Mouse (Mus musculus) G1E-ER4 (cell line): ENCODE data around the gene Speer4f2. TPM values are rescaled to one million over a fixed set of nuclear protein-coding genes. Genes with fewer than 3 reads are reported as not detected.
"Not testable (repeated sequence)": the region's sequence is repeated elsewhere in the genome, so short reads cannot be mapped to it uniquely, and the experiment has no call there.

Experiments used
- GATA1 ChIP-seq: IDR thresholded peaks from one replicate; pipeline ENCODE4 v1.8.0; 2012; ENCODE audit warnings: low read length, inconsistent platforms
- polyA plus RNA-seq: library from polyadenylated mRNA; stranded (reverse); fragments of >175 nt; gene quantifications from 2 replicates; pipeline ENCODE4 v1.2.3, GENCODE M21; 2012

Gene Speer4f2
- not detected in 2 replicates for polyA plus RNA-seq

DNA sequence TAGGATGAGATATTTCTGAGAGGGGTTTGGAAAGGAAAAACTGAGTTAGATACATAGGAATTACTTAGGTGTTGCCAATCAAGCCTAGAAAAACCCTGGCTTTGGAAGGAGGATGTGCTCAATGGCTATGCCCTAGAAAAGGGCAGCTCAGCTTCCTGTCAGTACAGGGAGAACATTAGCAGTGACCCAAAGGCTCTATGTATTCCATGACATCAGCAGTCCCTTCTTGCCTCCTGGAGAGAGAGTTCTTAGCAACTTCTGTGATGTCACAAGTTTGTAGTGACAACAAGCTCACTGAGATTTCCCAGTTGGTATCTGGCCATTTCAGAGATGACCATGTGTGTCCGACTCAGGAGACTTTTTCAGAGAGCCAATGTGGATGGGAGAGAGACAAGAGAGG, at the start of gene Speer4f2:
TSS of gene Speer4f2 (plus strand) at position 301 of the 400 bp plus-strand sequence.
- not testable (repeated sequence) for TF ChIP-seq GATA1

DNA sequence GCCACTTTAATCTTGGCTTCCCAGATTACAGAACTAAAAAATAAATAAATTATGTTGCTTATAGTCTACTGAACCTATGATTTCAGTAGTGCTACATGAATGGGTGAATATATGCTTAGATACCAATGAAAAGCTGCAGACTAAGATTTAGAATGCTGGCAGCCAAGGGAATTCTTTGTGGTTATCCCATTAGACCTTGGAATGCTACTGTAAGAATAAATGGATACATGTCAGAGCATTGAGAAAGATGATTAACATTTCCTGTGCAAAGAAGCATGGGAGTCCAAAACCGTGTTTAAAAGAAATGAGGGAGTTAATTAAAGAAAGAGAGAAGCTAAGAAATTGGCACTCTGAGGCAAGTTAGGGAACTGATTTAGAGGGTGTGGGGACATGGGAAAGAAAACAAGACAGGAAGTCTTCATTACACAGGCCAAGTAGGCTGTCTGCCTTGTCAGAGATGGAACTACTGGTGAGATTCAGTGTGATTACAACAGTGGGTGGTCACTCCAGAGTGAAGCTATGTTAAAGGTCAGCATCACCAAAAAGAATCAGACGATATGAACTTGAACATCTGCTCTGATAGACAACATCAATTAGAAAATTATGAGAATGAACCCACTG, 43.9 kb upstream of the Speer4f2 start:
- no peak for TF ChIP-seq GATA1

DNA sequence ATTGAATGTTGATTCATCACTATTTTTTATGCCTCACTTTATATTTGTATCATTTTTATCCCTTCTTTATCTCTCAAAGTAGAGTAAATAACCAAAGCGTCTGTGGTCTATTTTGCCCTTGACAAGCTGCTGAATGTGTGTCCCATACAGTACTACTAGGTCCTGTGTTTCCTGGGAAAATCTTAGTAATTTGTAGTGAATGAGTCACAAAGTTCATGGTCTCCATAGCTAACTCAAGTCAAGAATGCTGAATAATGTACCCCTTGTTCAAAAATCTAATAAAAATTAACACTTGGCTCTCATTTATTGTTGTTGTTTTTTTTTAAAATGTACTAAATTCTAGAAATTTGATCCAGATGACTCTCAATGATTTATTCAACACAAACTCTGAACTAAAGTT, 38.1 kb upstream of the Speer4f2 start:
- TF ChIP-seq GATA1 = no peak

DNA sequence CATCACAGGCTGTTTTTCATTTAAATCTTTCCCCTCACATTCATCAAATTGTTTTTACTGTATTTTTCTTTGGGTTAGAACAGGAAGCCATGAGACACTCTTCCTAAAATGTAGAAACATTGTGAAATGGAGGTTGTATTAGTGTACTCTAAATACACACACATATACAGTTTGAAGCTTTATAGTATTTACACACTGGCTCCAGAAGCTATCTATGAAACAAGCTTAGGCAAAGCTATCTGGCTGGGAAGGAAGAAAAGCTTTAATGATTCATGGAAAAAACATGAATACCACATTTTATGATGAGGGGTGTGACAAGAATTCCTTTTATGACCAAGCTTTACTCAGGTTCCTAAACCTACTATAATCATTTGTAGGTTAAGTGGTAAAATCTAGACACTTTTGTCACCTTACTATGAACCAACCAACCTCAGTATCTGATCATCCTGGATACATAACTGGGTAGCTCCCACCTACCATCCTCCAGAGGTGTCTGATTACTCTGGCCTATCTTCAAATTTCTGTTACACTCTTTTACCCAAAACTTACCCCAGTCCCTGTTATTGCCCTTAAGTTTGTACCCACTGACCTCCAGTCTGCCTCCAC, 13.5 kb upstream of the Speer4f2 start:
- TF ChIP-seq GATA1 = no peak

DNA sequence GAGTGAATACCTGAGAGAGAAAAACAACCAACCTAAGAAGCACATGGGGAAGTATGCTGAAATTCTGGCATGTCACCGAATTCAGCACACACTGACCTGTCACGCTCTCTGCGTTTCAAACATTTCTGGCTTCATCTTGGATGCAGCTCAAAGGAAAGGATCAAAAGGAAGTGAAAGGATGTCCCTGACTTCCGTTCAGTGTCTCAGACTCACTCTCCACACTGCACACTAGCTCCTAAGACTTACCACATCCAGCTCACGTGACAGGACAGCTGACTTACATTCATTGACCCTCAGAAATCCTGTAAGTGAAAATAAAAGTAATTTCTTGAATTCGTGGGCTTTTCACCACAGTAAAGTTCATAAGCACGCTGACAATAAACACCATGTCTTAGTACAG, 16.9 kb downstream of the Speer4f2 start:
- TF ChIP-seq GATA1 = no peak

DNA sequence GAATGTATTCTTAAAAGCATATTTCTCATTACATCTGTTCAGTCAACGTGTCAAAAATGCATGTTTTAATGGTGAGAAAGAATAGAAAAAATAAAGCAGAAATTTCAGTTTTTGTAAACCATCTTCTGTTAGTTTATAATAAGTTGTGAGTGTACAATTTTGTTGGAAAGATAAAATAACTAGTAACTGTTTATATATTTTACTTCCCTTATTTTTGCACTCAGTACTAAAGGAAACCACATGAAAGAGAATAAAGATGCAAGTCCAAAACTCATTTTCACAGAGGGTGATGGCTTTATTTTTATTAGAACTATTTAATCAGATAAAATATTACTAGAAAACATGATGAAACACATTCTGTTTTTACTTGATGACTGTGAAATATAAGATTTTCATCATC, 18.2 kb downstream of the Speer4f2 start:
- no peak for TF ChIP-seq GATA1

DNA sequence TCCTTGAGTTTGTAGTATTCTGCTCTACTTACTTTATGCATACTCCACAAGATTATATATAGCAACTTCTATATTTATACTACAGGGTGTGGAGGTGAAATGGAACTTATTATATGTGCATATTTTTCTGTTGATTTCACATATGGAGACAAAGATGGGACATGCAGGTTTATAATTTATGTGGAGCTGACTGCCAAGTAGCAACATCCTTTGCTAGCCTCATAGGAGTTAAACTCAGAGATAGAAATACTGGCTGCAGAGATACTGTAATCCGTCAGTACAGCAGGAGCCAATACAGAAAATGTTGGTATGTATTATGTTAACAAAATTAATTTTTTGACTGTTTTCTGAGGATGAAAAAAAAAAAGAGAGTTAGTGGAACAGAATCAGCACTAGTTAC, 27.6 kb downstream of the Speer4f2 start:
- no peak for TF ChIP-seq GATA1

DNA sequence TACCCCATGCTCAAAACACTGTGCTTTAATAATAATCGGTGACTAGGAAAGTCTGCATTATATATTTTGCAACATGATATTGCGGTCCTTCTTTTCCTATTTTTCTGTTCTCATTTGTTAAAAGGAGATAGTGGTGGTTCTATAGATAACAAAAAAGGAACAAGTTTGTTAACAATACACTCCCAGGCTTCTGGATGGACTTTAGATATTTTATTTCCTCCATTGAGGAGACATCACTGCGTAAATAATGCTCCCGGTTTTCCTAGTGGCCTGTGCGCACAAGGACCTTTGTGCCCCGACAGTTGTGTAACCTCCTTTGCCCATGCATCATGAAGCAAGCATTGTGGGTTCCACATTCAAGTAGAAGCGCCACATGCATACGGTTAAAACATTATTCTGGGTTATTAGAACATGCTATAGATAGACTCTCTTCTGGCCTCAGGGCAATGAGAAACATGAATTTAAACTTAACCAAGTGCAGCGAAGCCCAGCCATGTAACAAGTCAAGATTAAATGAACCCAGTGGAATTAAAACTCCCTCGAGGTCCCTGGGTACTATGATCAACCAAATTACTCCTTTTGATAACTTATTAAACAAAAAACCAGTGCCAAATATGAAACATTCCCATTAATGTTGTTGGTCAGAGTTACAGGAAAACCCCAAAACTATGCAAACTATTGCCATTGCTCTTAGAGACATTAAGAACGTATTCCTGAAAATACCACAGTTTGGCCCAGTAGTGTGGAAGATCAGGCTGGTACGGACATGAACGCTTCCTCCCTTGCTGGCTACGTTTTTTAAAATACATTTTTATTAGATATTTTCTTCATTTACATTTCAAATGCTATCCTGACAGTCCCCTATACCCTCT, 28.5 kb downstream of the Speer4f2 start:
- TF ChIP-seq GATA1 = no peak

DNA sequence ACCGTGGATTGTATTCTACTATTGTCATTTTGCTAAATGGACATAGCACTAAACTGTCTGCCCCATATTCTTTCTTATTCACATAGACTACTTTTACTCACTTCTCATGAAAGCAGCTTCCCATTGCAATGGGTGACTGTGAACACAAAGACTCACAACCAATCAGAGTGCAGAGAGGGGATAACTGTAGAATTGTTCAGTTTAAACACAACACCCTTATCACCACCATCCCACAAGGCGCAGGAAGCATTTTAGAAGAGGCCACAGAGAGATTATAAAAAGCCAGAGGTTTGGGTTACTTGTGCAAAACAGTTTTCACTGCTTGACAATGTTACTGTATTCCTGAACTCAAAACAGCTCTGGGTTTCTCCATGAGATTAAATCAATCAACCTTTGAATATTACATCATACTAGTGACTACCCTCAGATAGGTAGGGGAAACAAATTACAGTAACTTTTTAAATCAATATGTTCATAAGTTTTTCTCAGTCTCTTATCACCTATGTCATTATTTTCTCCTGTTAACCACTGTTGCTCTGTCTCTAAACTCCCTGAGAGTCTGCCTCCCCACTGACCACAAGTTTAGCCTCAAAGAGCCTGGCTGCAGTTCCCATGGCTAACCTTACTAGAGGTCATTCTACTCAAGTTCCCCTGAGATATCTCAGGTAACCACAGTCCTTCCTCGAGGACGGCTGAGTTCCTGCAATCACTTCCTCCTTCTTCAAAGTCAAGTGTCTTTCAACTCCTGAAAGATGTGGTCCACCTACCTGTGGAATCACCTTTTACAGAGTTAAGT, 29.5 kb downstream of the Speer4f2 start:
- TF ChIP-seq GATA1 = no peak

DNA sequence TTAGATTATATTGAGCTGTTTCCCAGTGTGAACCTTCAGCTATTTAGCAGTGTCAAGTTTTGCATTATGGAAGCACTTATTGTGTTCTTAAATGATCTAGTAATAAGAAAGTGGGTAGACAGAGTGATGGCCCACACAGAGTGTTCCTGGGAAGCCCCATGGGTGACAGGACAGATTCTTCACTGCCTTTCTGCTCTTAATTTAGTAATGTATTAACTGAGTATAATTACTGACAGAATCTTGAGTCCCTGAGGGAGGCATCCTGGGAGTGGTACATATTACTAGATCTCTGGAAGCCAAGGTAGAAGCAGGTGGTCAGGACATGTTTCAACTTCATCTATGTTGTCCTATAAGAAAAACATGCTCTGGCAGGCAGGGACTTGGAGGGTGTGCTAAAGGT, 30.6 kb downstream of the Speer4f2 start:
- TF ChIP-seq GATA1 = no peak

DNA sequence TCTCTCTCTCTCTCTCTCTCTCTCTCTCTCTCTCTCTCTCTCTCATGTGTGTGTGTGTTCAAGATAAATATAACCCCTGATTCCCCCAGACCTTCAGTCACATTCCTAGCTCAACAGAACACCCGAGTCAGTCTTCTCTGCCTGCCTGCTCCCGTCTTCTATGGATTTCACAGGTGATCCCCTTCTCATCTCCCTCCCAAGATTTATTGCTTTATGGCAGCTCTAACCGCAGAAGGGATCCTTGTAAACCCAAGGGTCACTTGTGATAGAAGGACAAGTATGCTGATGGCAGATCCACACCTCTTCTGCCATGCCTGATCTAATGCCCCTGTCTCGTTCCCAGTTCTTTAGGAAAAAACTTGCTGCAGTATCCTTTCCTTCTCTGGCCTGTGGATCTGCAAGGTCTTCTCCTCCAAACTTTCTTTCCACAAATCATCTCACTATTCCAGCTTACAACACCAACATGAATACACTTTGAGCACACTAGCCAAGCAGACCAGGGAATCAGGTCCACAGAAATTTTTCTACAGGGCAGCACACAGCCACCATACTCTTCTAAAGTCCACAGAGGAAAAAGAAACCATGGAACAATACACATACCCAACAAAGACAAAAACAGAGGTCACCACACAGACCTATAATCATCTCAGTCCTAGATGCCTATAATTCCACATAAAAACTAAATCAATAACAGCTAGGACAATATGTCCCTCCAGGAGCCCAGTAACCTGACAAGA, 36.1 kb downstream of the Speer4f2 start:
- no peak for TF ChIP-seq GATA1

DNA sequence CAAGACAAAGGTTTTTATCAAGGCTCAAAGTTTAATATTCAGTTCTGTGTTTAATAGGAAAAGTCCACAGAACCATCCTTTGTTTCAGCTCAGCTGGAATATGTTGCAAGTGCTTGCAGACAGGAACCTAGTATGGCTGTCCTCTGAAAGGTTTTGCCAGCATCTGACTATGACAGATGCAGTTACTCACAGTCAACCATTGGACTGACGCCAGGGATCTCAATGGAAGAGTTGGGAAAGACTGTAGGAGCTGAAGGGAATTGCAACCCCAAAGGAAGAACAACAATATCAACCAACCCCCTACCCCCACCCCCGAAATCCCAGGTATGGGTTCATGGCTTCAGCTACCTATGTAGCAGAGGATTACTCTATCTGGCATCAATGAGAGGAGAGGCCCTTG, 44.2 kb downstream of the Speer4f2 start:
- TF ChIP-seq GATA1 = no peak

DNA sequence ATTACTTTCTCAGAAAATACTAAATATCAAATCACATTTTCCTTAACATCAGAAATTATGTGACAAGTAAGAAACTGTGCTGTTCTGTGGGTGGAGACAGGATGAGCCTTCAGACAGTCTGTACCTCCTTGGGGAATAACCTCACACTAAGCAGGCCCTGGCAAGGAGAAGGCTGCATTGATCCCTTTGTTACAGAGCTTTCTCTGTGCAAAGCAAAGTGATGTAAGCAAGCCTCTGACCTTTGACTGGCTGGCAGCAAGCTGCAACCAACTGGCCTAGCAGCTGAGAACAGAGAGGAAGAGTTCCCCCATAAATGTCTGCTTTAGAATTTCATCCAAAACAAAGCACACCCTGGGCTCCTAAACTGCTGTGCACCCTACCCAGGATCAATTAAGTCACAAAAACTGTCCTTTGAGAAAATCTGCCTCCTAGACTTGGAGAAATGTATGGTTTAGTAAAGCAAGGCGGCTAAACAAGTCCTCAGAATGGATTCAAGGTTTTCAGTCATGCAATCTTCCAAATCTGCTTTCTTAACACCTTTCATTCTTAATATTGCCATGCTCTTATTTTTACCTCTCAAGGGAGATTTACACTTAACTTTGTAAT, 46.3 kb downstream of the Speer4f2 start:
- no peak for TF ChIP-seq GATA1

DNA sequence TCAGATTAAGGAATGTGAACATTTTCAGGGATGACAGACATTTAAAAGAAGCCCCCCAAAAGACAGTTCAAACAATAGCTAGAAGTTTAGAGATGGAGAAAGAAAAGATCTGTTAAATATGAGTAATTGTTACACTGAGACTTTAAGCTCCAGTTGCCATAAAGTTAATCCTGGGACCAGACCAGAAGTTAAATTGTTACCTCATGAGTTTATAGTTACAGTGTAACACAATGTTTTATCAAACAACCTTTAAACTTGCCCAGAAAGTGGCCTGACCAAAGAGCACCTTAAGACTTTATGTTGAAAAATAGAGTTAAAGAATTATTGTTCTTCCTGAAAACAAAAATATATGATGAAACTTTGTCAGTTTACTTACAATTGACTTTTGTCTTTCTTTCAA, 46.9 kb downstream of the Speer4f2 start:
- TF ChIP-seq GATA1 = no peak

DNA sequence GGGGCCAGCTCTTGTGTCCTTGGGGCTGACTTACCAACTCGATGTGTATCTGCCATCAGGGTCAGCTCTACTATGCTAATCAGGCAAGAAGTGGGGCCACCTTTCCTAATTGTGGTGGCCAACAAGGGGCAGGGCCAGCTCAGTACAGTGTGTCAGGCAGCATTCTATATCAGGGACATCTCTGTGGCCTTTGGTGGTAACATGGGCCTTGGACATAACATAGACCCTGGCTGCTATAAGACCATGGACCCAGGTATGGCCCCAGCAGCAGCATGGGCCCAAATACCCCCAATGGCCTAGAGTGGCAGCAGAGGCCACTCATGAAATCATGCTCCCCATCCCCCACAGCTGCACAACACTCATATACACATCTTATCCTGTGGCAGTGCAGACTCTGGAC, 49.2 kb downstream of the Speer4f2 start:
- no peak for TF ChIP-seq GATA1

DNA sequence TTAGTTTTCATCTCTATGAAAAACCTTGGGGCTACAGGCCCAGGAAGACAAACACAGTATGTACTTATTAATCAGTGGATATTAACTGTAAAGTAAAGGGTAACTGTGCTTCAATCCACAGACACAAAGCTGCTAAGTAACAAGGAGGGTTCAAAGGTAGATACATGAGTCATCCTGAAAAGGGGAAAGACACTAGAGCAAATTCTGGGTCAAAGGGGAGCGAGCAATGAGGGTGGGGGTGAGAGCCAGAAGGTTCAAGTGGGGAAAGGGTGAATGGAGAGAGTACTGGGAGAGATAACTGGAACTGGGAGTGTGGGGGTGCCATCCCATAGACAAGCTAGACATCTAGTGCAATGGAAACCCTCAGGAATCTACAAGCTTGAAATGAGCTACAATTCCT, 54.0 kb downstream of the Speer4f2 start:
- TF ChIP-seq GATA1 = no peak

Other genes starting within 250 kb of the Speer4f2 start
- not detected in 2 replicates for gene Speer4f1, start 102.9 kb downstream of the Speer4f2 start, polyA plus RNA-seq
- gene Sema3c, start 201.1 kb downstream of the Speer4f2 start, polyA plus RNA-seq = not detected in 2 replicates